8 mouse cellular contexts compared by ENCODE assay signal in the genomic region with DNA sequence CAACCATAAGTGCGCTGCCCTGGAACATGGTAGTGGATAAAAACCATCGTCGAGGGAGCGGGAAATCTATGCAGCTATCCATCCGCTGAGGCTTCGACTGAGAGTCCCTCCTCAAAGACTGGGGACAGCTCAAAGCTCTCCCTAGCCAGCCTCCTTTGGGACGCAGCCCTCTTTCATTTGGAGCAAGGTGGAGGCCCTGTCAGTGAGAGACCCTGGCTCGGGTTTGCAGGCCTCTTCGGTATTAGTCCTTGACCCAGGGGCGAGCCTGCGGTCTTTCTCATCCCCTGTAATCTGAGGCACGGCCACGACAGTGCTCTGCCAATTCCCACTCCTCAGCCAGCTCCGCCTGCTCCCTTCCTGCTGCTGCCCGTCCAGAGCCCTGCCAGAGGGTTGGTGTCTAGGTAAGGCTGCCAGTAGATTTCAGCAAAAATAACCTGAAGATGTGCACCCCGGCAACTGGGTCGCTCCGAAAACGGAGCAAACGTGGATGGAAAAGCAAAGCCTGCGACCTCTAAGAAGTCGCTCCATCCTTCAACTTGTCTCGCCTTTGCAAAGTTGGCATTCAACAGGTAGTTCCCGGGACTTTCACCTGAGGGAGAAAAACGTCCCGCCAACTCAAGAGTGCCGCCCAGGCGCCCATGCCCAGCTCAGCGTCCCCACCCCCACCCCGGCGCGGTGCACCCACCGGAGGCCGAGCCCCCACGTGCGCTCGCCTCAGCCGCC. TPM values are rescaled to one million over a fixed set of nuclear protein-coding genes. Genes with fewer than 3 reads are reported as not detected.
A peak's percentile ranks its signal among the peaks of the same experiment; 100 is the strongest.
DNase-seq lines count a peak whose midpoint lies in the region; ATAC-seq and TF ChIP-seq lines count a peak whose summit lies in the region.

No protein-coding gene starts in this region.

- H3K4me1 ChIP-seq in forebrain, embryonic 11.5 days (replicated peaks; ENCODE audit: control insufficient read depth, insufficient read depth, low read length), result peaks cover 6% of the 10 kb centered on the region; the same call in 1 of the 2 replicates
- 0 out of 2 replicates have a peak, but pooled peaks cover 2% of the 10 kb centered on the region for H3K4me1 ChIP-seq in hindbrain, embryonic 11.5 days (replicated peaks; ENCODE audit: control insufficient read depth, insufficient read depth, low read length)
- H3K4me1 ChIP-seq in limb, embryonic 14.5 days (ENCODE audit: control insufficient read depth, insufficient read depth, low read length), result peaks cover 22% of the 10 kb centered on the region

- 1% methylated on average over 38 of the region's 38 CpGs for WGBS in forebrain, embryonic 11.5 days
- under 1% methylated on average over 38 of the region's 38 CpGs for WGBS in hindbrain, embryonic 11.5 days
- under 1% methylated on average over 33 of the region's 38 CpGs for WGBS in limb, embryonic 14.5 days

- TF ChIP-seq POLR2A in limb, embryonic 14.5 days (IDR thresholded peaks at IDR 0.05; ENCODE audit: borderline replicate concordance, extremely low read depth, insufficient read depth, insufficient read length), result no peak
- no peak for TF ChIP-seq POLR2A in myocyte (IDR thresholded peaks at IDR 0.05; ENCODE audit: insufficient read length, low read depth)

- H3K27me3 ChIP-seq in forebrain, embryonic 11.5 days (ENCODE audit: control insufficient read depth, insufficient read depth, low read length), result no peaks in the 10 kb centered on the region; the same call in 1 of the 2 replicates
- no peaks in the 10 kb centered on the region for H3K27me3 ChIP-seq in hindbrain, embryonic 11.5 days (ENCODE audit: control insufficient read depth, insufficient read depth, low read length)
- no peaks in the 10 kb centered on the region for H3K27me3 ChIP-seq in limb, embryonic 14.5 days (ENCODE audit: control insufficient read depth, insufficient read depth, low read length)
- no peaks in the 10 kb centered on the region for H3K27me3 ChIP-seq in myocyte (ENCODE audit: control insufficient read depth, insufficient read depth, insufficient read length)

- peaks cover 50% of the 10 kb centered on the region for H3K79me2 ChIP-seq in myocyte (ENCODE audit: control insufficient read depth, insufficient read depth)

- no peaks in the 10 kb centered on the region for H3K36me3 ChIP-seq in forebrain, embryonic 11.5 days (ENCODE audit: control insufficient read depth, insufficient read depth, low read length)
- no peaks in the 10 kb centered on the region for H3K36me3 ChIP-seq in hindbrain, embryonic 11.5 days (ENCODE audit: control insufficient read depth, insufficient read depth, low read length)
- no peaks in the 10 kb centered on the region for H3K36me3 ChIP-seq in limb, embryonic 14.5 days (ENCODE audit: control insufficient read depth, insufficient read depth, low read length)
- H3K36me3 ChIP-seq in myocyte (ENCODE audit: control insufficient read depth, insufficient read depth), result no peaks in the 10 kb centered on the region

- H3K27ac ChIP-seq in left cerebral cortex, adult 2 months, result no peak overlapping the region; the same call in 1 of the 2 replicates
- peak overlapping the region; percentile 70; the same call in 1 of the 2 replicates for H3K27ac ChIP-seq in forebrain, embryonic 11.5 days (ENCODE audit: low read depth, low read length)
- H3K27ac ChIP-seq in hindbrain, embryonic 11.5 days (ENCODE audit: low read depth, low read length), result peak overlapping the region; percentile 75; the same call in 1 of the 2 replicates
- peak overlapping the region; percentile 76 for H3K27ac ChIP-seq in limb, embryonic 14.5 days (replicated peaks; ENCODE audit: low read depth, low read length)

- H3K4me2 ChIP-seq in forebrain, embryonic 11.5 days (ENCODE audit: low read depth, low read length, severe bottlenecking), result peak overlapping the region; percentile 85
- peak overlapping the region; percentile 97 for H3K4me2 ChIP-seq in hindbrain, embryonic 11.5 days (replicated peaks; ENCODE audit: low read depth, low read length)
- H3K4me2 ChIP-seq in limb, embryonic 14.5 days (replicated peaks; ENCODE audit: low read depth, low read length, severe bottlenecking), result peak overlapping the region; percentile 78
- peak overlapping the region; percentile 95 for H3K4me2 ChIP-seq in myocyte (ENCODE audit: low read depth)

- TF ChIP-seq CTCF in left cerebral cortex, adult 2 months (IDR thresholded peaks at IDR 0.05), result no peak

- peak; percentile 45; the same call in 1 of the 2 replicates for ATAC-seq in forebrain, embryonic 11.5 days (replicated peaks; ENCODE audit: low FRiP score)
- ATAC-seq in hindbrain, embryonic 11.5 days (ENCODE audit: low FRiP score), result peak; percentile 3; the same call in 1 of the 2 replicates
- no peak for ATAC-seq in limb, embryonic 14.5 days (ENCODE audit: low FRiP score, low read depth)

- no peaks in the 10 kb centered on the region for H3K9me3 ChIP-seq in forebrain, embryonic 11.5 days (ENCODE audit: control insufficient read depth, low read length)
- no peaks in the 10 kb centered on the region for H3K9me3 ChIP-seq in hindbrain, embryonic 11.5 days (ENCODE audit: control insufficient read depth, low read length)
- no peaks in the 10 kb centered on the region for H3K9me3 ChIP-seq in limb, embryonic 14.5 days (ENCODE audit: control insufficient read depth, low read length)

- H3ac ChIP-seq in myocyte (ENCODE audit: control insufficient read depth, insufficient read length), result peak overlapping the region; percentile 91

- DNase-seq in left cerebral cortex, adult 2 months (ENCODE audit: extremely low spot score in 1 of 2, low spot score in 2 of 2), result peak in 1 of 2 experiments; percentile 13
- no peak for DNase-seq in left cerebral cortex, adult 8-10 months (ENCODE audit: low spot score in 2 of 2)
- DNase-seq in adrenal gland, adult 18-20 months (ENCODE audit: low spot score in 2 of 2), result peak; percentile 39 to 43
- DNase-seq in forebrain, embryonic 11.5 days (ENCODE audit: low spot score), result peak; percentile 71
- DNase-seq in hindbrain, embryonic 11.5 days (ENCODE audit: low spot score), result peak; percentile 57
- no peak for DNase-seq in limb, embryonic 14.5 days (ENCODE audit: low spot score)
- DNase-seq in testis, postnatal 14 days (ENCODE audit: low spot score), result peak; percentile 64

- H3K9ac ChIP-seq in forebrain, embryonic 11.5 days (ENCODE audit: low read length), result peak overlapping the region; percentile 90
- peak overlapping the region; percentile 88 for H3K9ac ChIP-seq in hindbrain, embryonic 11.5 days (ENCODE audit: low read depth, low read length)
- H3K9ac ChIP-seq in limb, embryonic 14.5 days (ENCODE audit: low read depth, low read length, severe bottlenecking), result peak overlapping the region; percentile 89

- peak overlapping the region; percentile 56 for H3K4me3 ChIP-seq in left cerebral cortex, adult 2 months
- peak overlapping the region; percentile 83 for H3K4me3 ChIP-seq in forebrain, embryonic 11.5 days (ENCODE audit: low read depth, low read length)
- H3K4me3 ChIP-seq in hindbrain, embryonic 11.5 days (ENCODE audit: low read depth, low read length), result peak overlapping the region; percentile 77
- peak overlapping the region; percentile 87 for H3K4me3 ChIP-seq in limb, embryonic 14.5 days (replicated peaks; ENCODE audit: low read length)
- H3K4me3 ChIP-seq in myocyte, result peak overlapping the region; percentile 56

- intact Hi-C loops in left cerebral cortex, adult 2 months (cut with DNase I), result loop anchor here (10.0 kb wide), 1 partner anchor 149 kb away; no protein-coding TSS in a partner anchor

TF ChIP-seq in myocyte, 11 proteins besides CTCF, POLR2A, EP300 and RAD21:
- TF ChIP-seq POLR2AphosphoS2 (IDR thresholded peaks at IDR 0.05; ENCODE audit: insufficient read length, low read depth), result no peak
- TF ChIP-seq TCF12 (IDR thresholded peaks at IDR 0.05; ENCODE audit: insufficient read depth, poor library complexity, severe bottlenecking), result no peak
- TF ChIP-seq E2F4 (IDR thresholded peaks at IDR 0.05; ENCODE audit: insufficient read depth), result no peak
- no peak for TF ChIP-seq USF1 (IDR thresholded peaks at IDR 0.05; ENCODE audit: low read depth)
- TF ChIP-seq REST (IDR thresholded peaks at IDR 0.05; ENCODE audit: insufficient read depth, insufficient read length), result no peak
- no peak for TF ChIP-seq MYOG (IDR thresholded peaks at IDR 0.05; ENCODE audit: control insufficient read depth in 1 of 3, insufficient read depth in 1 of 3, insufficient read length in 2 of 3, low read depth in 2 of 3)
TF ChIP-seq in myocyte: peak in this region for 0.

RNA-seq across cellular contexts. Expression of a gene that starts 1.0 kb away (rescaled TPM):
- total RNA-seq in left cerebral cortex, adult 2 months (2021), result 10 to 100 TPM; 19.5 to 20.7 TPM
- total RNA-seq in left cerebral cortex, adult 8-10 months (2022), result 10 to 100 TPM; 19.3 to 22.0 (median 20.4) TPM
- 10 to 100 TPM; 18.3 to 22.5 TPM for total RNA-seq in adrenal gland, adult 18-20 months (2021)
- polyA plus RNA-seq in forebrain, embryonic 11.5 days (2014; fragmentation: Nextera tagmentation; extraction: Ambion mirVana), result 11.7 and 12.9 TPM in 2 replicates
- polyA plus RNA-seq in hindbrain, embryonic 11.5 days (2014; fragmentation: Nextera tagmentation; extraction: Ambion mirVana), result 10.6 and 11.5 TPM in 2 replicates
- 8.0 and 10.6 TPM in 2 replicates for polyA plus RNA-seq in limb, embryonic 14.5 days (2012; rRNA removed)
- polyA plus RNA-seq in limb, embryonic 14.5 days (2014; fragmentation: Nextera tagmentation; extraction: Ambion mirVana), result 12.9 and 14.4 TPM in 2 replicates
- 3.8 TPM for polyA plus RNA-seq in myocyte (2012; fragmentation: generic; extraction: Trizol)

Comparison
In these comparisons a context has a peak if more than half of its experiments do, and no peak if none do; other contexts are left out.
1. DNase-seq: peak in adrenal gland, adult 18-20 months (2 of 2), forebrain, embryonic 11.5 days (single experiment), hindbrain, embryonic 11.5 days (single experiment) and testis, postnatal 14 days (single experiment); none in left cerebral cortex, adult 8-10 months (0 of 2) and limb, embryonic 14.5 days (single experiment).
2. Peak in every context shown above with its lines, with median percentiles within 50 percentile points of each other: H3K4me3 ChIP-seq, H3K4me2 ChIP-seq and H3K9ac ChIP-seq.